Mouse (Mus musculus) forebrain, embryonic 16.5 days (tissue): ENCODE measurements at regions not wholly inside any gene's neighbourhood (a gene's known extent, or its start where the extent isn't known, plus 50 kb on each side); places are given as distances from the start of the nearest gene placed in this dataset.

ENCODE experiments used
- ATAC-seq: fragments of 200-750 bp; cut with Nextera tagmentation; 2 replicates; pipeline ENCODE4 v1.8.0; 2017; ENCODE audit warnings: mild to moderate bottlenecking, moderate library complexity
- H3K27ac ChIP-seq: fragments of 300-500 bp; sonication (generic); 2 replicates; pipeline ENCODE4 v1.5.1; 2014; ENCODE audit warnings: low read length, control low read depth
- H3K27me3 ChIP-seq: fragments of 300-500 bp; sonication (generic); replicated peaks from 2 replicates; pipeline ENCODE4 v1.6.1; 2014; ENCODE audit warnings: low read length; ENCODE audit not compliant: control insufficient read depth, insufficient read depth
- H3K36me3 ChIP-seq: fragments of 300-500 bp; sonication (generic); 2 replicates; pipeline ENCODE4 v1.6.1; 2014; ENCODE audit not compliant: control insufficient read depth, insufficient read depth
- H3K4me1 ChIP-seq: fragments of 300-500 bp; sonication (generic); replicated peaks from 2 replicates; pipeline ENCODE4 v1.6.1; 2014; ENCODE audit warnings: low read length; ENCODE audit not compliant: control insufficient read depth, insufficient read depth
- H3K4me2 ChIP-seq: fragments of 300-500 bp; sonication (generic); 2 replicates; pipeline ENCODE4 v1.6.1; 2014; ENCODE audit warnings: mild to moderate bottlenecking, low read length, control low read depth
- H3K4me3 ChIP-seq: fragments of 300-500 bp; sonication (generic); replicated peaks from 2 replicates; pipeline ENCODE4 v1.5.1; 2014; ENCODE audit warnings: mild to moderate bottlenecking, low read length, control low read depth
- H3K9ac ChIP-seq: fragments of 300-500 bp; sonication (generic); replicated peaks from 2 replicates; pipeline ENCODE4 v1.6.1; 2014; ENCODE audit warnings: low read depth, low read length, control low read depth
- H3K9me3 ChIP-seq: fragments of 300-500 bp; sonication (generic); 2 replicates; pipeline ENCODE4 v1.6.1; 2016; ENCODE audit warnings: low read length; ENCODE audit not compliant: control insufficient read depth
- WGBS: fragments of 180-500 bp; shearing (Covaris S2); extraction: QIAGEN DNeasy Blood & Tissue Kit; methylation state at CpG from one replicate; pipeline ENCODE4 v1.1.7; 2014; 5-methylcytosine and 5-hydroxymethylcytosine counted together

GRCm38 (mm10) chr1:119299842-119300752 lies 122.0 kb downstream of the Inhbb start:
- Histone ChIP-seq H3K4me3 (no peak overlapping the region), H3K27me3 (no peaks in the 10 kb centered on the region), H3K9me3 (no peaks in the 10 kb centered on the region), H3K4me2 (no peak overlapping the region), H3K36me3 (no peaks in the 10 kb centered on the region), H3K27ac (no peak overlapping the region), H3K4me1 (no peaks in the 10 kb centered on the region), H3K9ac (no peak overlapping the region)
- no peak for ATAC-seq
- 89% methylated on average over 12 of the region's 12 CpGs for WGBS

- Histone ChIP-seq H3K4me1 (no peaks in the 10 kb centered on the region), H3K9me3 (no peaks in the 10 kb centered on the region), H3K4me2 (no peak overlapping the region), H3K9ac (no peak overlapping the region), H3K4me3 (no peak overlapping the region), H3K36me3 (no peaks in the 10 kb centered on the region), H3K27ac (no peak overlapping the region), H3K27me3 (no peaks in the 10 kb centered on the region)
- WGBS, result 48% methylated on average over 6 of the region's 6 CpGs
- no peak for ATAC-seq
Observed at GRCm38 (mm10) chr1:119298696-119299230, 123.3 kb downstream of the Inhbb start.

- Histone ChIP-seq H3K36me3 (no peaks in the 10 kb centered on the region), H3K9ac (no peak overlapping the region), H3K27ac (no peak overlapping the region), H3K4me1 (no peaks in the 10 kb centered on the region), H3K4me3 (no peak overlapping the region), H3K9me3 (no peaks in the 10 kb centered on the region), H3K27me3 (no peaks in the 10 kb centered on the region), H3K4me2 (no peak overlapping the region)
- 77% methylated on average over 8 of the region's 8 CpGs for WGBS
- ATAC-seq, result no peak
Observed at GRCm38 (mm10) chr1:119295121-119295520, 126.9 kb downstream of the Inhbb start.

DNA sequence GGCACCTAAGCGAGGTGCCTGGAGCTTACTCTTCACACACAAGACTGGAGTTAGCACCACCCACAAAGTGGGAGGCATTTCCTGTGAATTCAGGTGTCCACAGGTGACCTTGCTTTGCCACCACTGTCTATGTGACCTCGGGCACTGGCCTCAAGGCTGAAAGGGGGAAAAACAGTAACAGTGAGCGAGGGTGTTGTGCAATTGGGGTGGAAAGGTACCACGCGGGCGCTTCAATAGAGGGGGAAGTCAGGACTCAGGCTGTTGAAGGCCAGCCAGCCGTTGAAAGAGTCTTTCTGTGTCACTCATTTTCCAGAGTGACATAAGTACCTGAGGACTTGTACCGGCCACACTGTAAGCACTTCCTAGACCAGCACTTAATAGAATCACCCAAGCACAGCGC lies 128.2 kb downstream of the Inhbb start:
- ATAC-seq, result no peak
- 85% methylated on average over 9 of the region's 9 CpGs for WGBS

GRCm38 (mm10) chr1:119292216-119292615 lies 129.8 kb downstream of the Inhbb start:
- Histone ChIP-seq H3K4me1 (no peaks in the 10 kb centered on the region), H3K9me3 (no peaks in the 10 kb centered on the region), H3K27ac (no peak overlapping the region), H3K9ac (no peak overlapping the region), H3K4me3 (no peak overlapping the region), H3K27me3 (no peaks in the 10 kb centered on the region), H3K4me2 (no peak overlapping the region), H3K36me3 (no peaks in the 10 kb centered on the region)
- 66% methylated on average over 7 of the region's 7 CpGs for WGBS
- ATAC-seq, result no peak

More for the DNA sequence above, 128.2 kb downstream of the Inhbb start:
- Histone ChIP-seq H3K4me1 (no peaks in the 10 kb centered on the region), H3K27me3 (no peaks in the 10 kb centered on the region), H3K9me3 (no peaks in the 10 kb centered on the region), H3K36me3 (no peaks in the 10 kb centered on the region), H3K4me2 (no peak overlapping the region), H3K9ac (no peak overlapping the region), H3K4me3 (no peak overlapping the region), H3K27ac (no peak overlapping the region)

DNA sequence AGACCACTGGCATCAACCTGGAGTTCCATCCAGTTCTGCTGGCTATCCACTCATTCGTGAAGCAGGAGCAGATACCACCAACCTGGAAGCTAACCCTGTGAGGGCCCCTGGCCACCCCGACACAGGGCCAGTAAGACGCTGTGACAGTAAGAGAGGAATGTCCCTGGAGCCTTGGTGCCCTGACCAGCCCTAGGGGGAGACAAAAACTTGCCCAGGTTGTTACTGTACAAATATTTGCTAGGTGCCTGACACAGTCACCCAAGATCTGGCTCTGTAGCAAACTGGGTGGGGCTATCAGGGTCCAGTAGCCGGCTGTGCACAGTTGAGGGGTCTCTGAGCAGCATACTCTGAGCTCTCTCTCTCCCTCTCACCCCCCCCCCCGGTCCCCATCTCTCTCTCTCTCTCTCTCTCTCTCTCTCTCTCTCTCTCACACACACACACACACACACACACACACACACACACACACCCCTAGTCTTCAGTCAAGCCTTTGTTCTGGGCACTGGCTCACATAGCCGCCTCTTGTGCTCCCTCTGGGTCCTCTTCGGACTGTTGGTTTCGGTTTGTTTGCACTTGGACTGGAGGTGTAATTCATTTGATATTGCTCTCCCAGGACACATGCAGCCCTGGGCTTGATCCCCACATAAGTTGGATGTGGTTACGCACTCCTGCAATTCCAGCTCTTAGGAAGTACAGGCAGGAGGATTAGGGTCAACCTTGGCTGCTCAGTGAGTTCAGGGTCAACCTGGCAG lies 131.7 kb downstream of the Inhbb start:
- Histone ChIP-seq H3K4me1 (no peaks in the 10 kb centered on the region), H3K4me3 (no peak overlapping the region), H3K9ac (no peak overlapping the region), H3K36me3 (no peaks in the 10 kb centered on the region), H3K27me3 (no peaks in the 10 kb centered on the region), H3K27ac (no peak overlapping the region), H3K9me3 (no peaks in the 10 kb centered on the region), H3K4me2 (no peak overlapping the region)
- ATAC-seq, result no peak
- WGBS, result 81% methylated on average over 8 of the region's 9 CpGs

GRCm38 (mm10) chr1:119289516-119290164 lies 132.4 kb downstream of the Inhbb start:
- Histone ChIP-seq H3K36me3 (no peaks in the 10 kb centered on the region), H3K9ac (no peak overlapping the region), H3K4me2 (no peak overlapping the region), H3K4me1 (no peaks in the 10 kb centered on the region), H3K4me3 (no peak overlapping the region), H3K27me3 (no peaks in the 10 kb centered on the region), H3K9me3 (no peaks in the 10 kb centered on the region), H3K27ac (no peak overlapping the region)
- 90% methylated on average over 11 of the region's 11 CpGs for WGBS
- no peak for ATAC-seq

GRCm38 (mm10) chr1:119282416-119282815 lies 139.6 kb downstream of the Inhbb start:
- Histone ChIP-seq H3K4me2 (no peak overlapping the region), H3K27me3 (no peaks in the 10 kb centered on the region), H3K9me3 (no peaks in the 10 kb centered on the region), H3K9ac (no peak overlapping the region), H3K4me1 (no peaks in the 10 kb centered on the region), H3K4me3 (no peak overlapping the region), H3K36me3 (no peaks in the 10 kb centered on the region), H3K27ac (no peak overlapping the region)
- 91% methylated on average over 1 of the region's 1 CpGs for WGBS
- ATAC-seq, result no peak

DNA sequence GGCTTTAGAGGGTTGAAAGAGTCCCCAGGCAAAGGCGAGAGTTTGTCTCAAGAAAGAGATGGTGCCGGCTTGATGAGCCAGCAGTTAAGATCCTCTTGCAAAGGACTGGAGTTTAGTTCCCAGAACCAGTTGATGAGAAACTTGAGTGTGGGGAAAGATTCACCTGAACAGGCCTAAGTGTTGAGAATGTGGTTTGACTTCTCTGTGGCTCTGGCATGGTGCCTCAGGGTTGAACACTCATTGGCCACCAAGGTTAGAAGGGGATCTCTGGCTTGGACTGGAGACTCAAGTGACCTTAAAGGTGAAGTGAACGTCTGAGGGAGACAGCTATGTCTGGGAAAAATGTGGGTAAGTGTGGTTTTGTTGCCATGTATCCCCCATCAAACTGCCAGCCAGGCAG lies 142.8 kb downstream of the Inhbb start:
- Histone ChIP-seq H3K9me3 (no peaks in the 10 kb centered on the region), H3K4me2 (no peak overlapping the region), H3K4me1 (no peaks in the 10 kb centered on the region), H3K4me3 (no peak overlapping the region), H3K27ac (no peak overlapping the region), H3K27me3 (no peaks in the 10 kb centered on the region), H3K36me3 (no peaks in the 10 kb centered on the region), H3K9ac (no peak overlapping the region)
- ATAC-seq, result no peak
- 85% methylated on average over 3 of the region's 3 CpGs for WGBS
